Mouse (Mus musculus): ENCODE measurements around the gene Kalrn.
A peak's percentile ranks its signal among the peaks of the same experiment; 100 is the strongest.

The Kalrn gene

GRCm38 (mm10) chr16:34594597-34595262, 21.4 kb upstream of the Kalrn start:
- H3K4me3 ChIP-seq (replicated peaks; ENCODE audit: low read length): no peak overlapping the region
- H3K36me3 ChIP-seq (ENCODE audit: insufficient read depth, low read length): no peaks in the 10 kb centered on the region
- no peaks in the 10 kb centered on the region for H3K4me1 ChIP-seq (replicated peaks; ENCODE audit: low read depth, low read length)
- peaks cover 7% of the 10 kb centered on the region for H3K9me3 ChIP-seq (ENCODE audit: low read length)
- TF ChIP-seq NANOG (IDR thresholded peaks at IDR 0.05; ENCODE audit: borderline replicate concordance, low read length) (no peak), POU5F1 (IDR thresholded peaks at IDR 0.05; ENCODE audit: borderline replicate concordance, low read length) (no peak), CTCF (conservative IDR thresholded peaks at IDR 0.05; ENCODE audit: low read length) (no peak)
- no peaks in the 10 kb centered on the region for H3K27me3 ChIP-seq (ENCODE audit: insufficient read depth, low read length)

GRCm38 (mm10) chr16:34592696-34593095, 19.4 kb upstream of the Kalrn start:
- Histone ChIP-seq H3K4me1 (replicated peaks; ENCODE audit: low read depth, low read length) (no peaks in the 10 kb centered on the region), H3K4me3 (replicated peaks; ENCODE audit: low read length) (no peak overlapping the region), H3K36me3 (ENCODE audit: insufficient read depth, low read length) (no peaks in the 10 kb centered on the region), H3K27me3 (ENCODE audit: insufficient read depth, low read length) (no peaks in the 10 kb centered on the region), H3K9me3 (ENCODE audit: low read length) (peaks cover 7% of the 10 kb centered on the region)
- no peak for TF ChIP-seq NANOG (IDR thresholded peaks at IDR 0.05; ENCODE audit: borderline replicate concordance, low read length)
- TF ChIP-seq CTCF (conservative IDR thresholded peaks at IDR 0.05; ENCODE audit: low read length): no peak
- TF ChIP-seq POU5F1 (IDR thresholded peaks at IDR 0.05; ENCODE audit: borderline replicate concordance, low read length): no peak

- Histone ChIP-seq H3K36me3 (ENCODE audit: insufficient read depth, low read length) (no peaks in the 10 kb centered on the region), H3K9me3 (ENCODE audit: low read length) (peaks cover 7% of the 10 kb centered on the region), H3K27me3 (ENCODE audit: insufficient read depth, low read length) (no peaks in the 10 kb centered on the region), H3K4me1 (replicated peaks; ENCODE audit: low read depth, low read length) (no peaks in the 10 kb centered on the region), H3K4me3 (replicated peaks; ENCODE audit: low read length) (no peak overlapping the region)
- TF ChIP-seq CTCF (conservative IDR thresholded peaks at IDR 0.05; ENCODE audit: low read length) (no peak), POU5F1 (IDR thresholded peaks at IDR 0.05; ENCODE audit: borderline replicate concordance, low read length) (no peak), NANOG (IDR thresholded peaks at IDR 0.05; ENCODE audit: borderline replicate concordance, low read length) (no peak)
Observed at GRCm38 (mm10) chr16:34591934-34592333, 18.6 kb upstream of the Kalrn start.

GRCm38 (mm10) chr16:34579671-34580326, 6.5 kb upstream of the Kalrn start:
- Histone ChIP-seq H3K4me1 (replicated peaks; ENCODE audit: low read depth, low read length) (no peaks in the 10 kb centered on the region), H3K36me3 (ENCODE audit: insufficient read depth, low read length) (no peaks in the 10 kb centered on the region), H3K9me3 (ENCODE audit: low read length) (0 out of 2 replicates have a peak, but pooled peaks cover 2% of the 10 kb centered on the region), H3K4me3 (replicated peaks; ENCODE audit: low read length) (no peak overlapping the region), H3K27me3 (ENCODE audit: insufficient read depth, low read length) (peaks cover 17% of the 10 kb centered on the region)
- no peak for TF ChIP-seq POU5F1 (IDR thresholded peaks at IDR 0.05; ENCODE audit: borderline replicate concordance, low read length)
- no peak for TF ChIP-seq NANOG (IDR thresholded peaks at IDR 0.05; ENCODE audit: borderline replicate concordance, low read length)
- peak; percentile 35 for TF ChIP-seq CTCF (conservative IDR thresholded peaks at IDR 0.05; ENCODE audit: low read length)

- Histone ChIP-seq H3K4me3 (replicated peaks; ENCODE audit: low read length) (peak overlapping the region; percentile 81), H3K9me3 (ENCODE audit: low read length) (no peaks in the 10 kb centered on the region), H3K36me3 (ENCODE audit: insufficient read depth, low read length) (no peaks in the 10 kb centered on the region), H3K27me3 (ENCODE audit: insufficient read depth, low read length) (peaks cover 66% of the 10 kb centered on the region), H3K4me1 (replicated peaks; ENCODE audit: low read depth, low read length) (peaks cover 12% of the 10 kb centered on the region)
- TF ChIP-seq POU5F1 (IDR thresholded peaks at IDR 0.05; ENCODE audit: borderline replicate concordance, low read length) (no peak), CTCF (conservative IDR thresholded peaks at IDR 0.05; ENCODE audit: low read length) (no peak)
Observed at GRCm38 (mm10) chr16:34573856-34574491, 642 bp upstream of the Kalrn start.

- Histone ChIP-seq H3K27me3 (ENCODE audit: insufficient read depth, low read length) (peaks cover 75% of the 10 kb centered on the region), H3K36me3 (ENCODE audit: insufficient read depth, low read length) (no peaks in the 10 kb centered on the region), H3K4me1 (replicated peaks; ENCODE audit: low read depth, low read length) (peaks cover 12% of the 10 kb centered on the region), H3K9me3 (ENCODE audit: low read length) (no peaks in the 10 kb centered on the region), H3K4me3 (replicated peaks; ENCODE audit: low read length) (peak overlapping the region; percentile 81)
- TF ChIP-seq NANOG (IDR thresholded peaks at IDR 0.05; ENCODE audit: borderline replicate concordance, low read length) (no peak), POU5F1 (IDR thresholded peaks at IDR 0.05; ENCODE audit: borderline replicate concordance, low read length) (no peak), CTCF (conservative IDR thresholded peaks at IDR 0.05; ENCODE audit: low read length) (no peak)
Observed at GRCm38 (mm10) chr16:34572406-34573150, 754 bp downstream of the Kalrn start.

- no peaks in the 10 kb centered on the region for H3K9me3 ChIP-seq (ENCODE audit: low read length)
- peak overlapping the region; percentile 81 for H3K4me3 ChIP-seq (replicated peaks; ENCODE audit: low read length)
- peaks cover 12% of the 10 kb centered on the region for H3K4me1 ChIP-seq (replicated peaks; ENCODE audit: low read depth, low read length)
- H3K27me3 ChIP-seq (ENCODE audit: insufficient read depth, low read length): peaks cover 81% of the 10 kb centered on the region
- no peaks in the 10 kb centered on the region for H3K36me3 ChIP-seq (ENCODE audit: insufficient read depth, low read length)
- TF ChIP-seq NANOG (IDR thresholded peaks at IDR 0.05; ENCODE audit: borderline replicate concordance, low read length): no peak
- 0 out of 2 replicates have a peak, but pooled peaks have one; percentile 8 for TF ChIP-seq CTCF (conservative IDR thresholded peaks at IDR 0.05; ENCODE audit: low read length)
Observed at GRCm38 (mm10) chr16:34571931-34572405, 1.4 kb downstream of the Kalrn start.

- Histone ChIP-seq H3K4me1 (replicated peaks; ENCODE audit: low read depth, low read length) (peaks cover 12% of the 10 kb centered on the region), H3K4me3 (replicated peaks; ENCODE audit: low read length) (no peak overlapping the region), H3K36me3 (ENCODE audit: insufficient read depth, low read length) (no peaks in the 10 kb centered on the region), H3K27me3 (ENCODE audit: insufficient read depth, low read length) (peaks cover 78% of the 10 kb centered on the region), H3K9me3 (ENCODE audit: low read length) (no peaks in the 10 kb centered on the region)
- TF ChIP-seq NANOG (IDR thresholded peaks at IDR 0.05; ENCODE audit: borderline replicate concordance, low read length): no peak
- no peak for TF ChIP-seq POU5F1 (IDR thresholded peaks at IDR 0.05; ENCODE audit: borderline replicate concordance, low read length)
- TF ChIP-seq CTCF (conservative IDR thresholded peaks at IDR 0.05; ENCODE audit: low read length): no peak
Observed at GRCm38 (mm10) chr16:34569897-34570296, 3.4 kb downstream of the Kalrn start.

Data from E14TG2a.4 (cell line).